Mouse (Mus musculus) limb, embryonic 10.5 days (tissue): ENCODE data around the gene Sult2b1. TPM values are rescaled to one million over a fixed set of nuclear protein-coding genes. Genes with fewer than 3 reads are reported as not detected.

Experiments used
- DNase-seq: peaks from one replicate; pipeline ENCODE4 v3.0.0-alpha.2; 2017; ENCODE audit warnings: low spot score
- H3K27ac ChIP-seq: fragments of 300-500 bp; sonication (generic); 2 replicates; pipeline ENCODE4 v1.5.1; 2016; ENCODE audit warnings: mild to moderate bottlenecking
- H3K27me3 ChIP-seq: fragments of 300-500 bp; sonication (generic); 2 replicates; pipeline ENCODE4 v1.6.1; 2016; ENCODE audit warnings: low read depth, mild to moderate bottlenecking; ENCODE audit not compliant: poor library complexity, severe bottlenecking
- H3K36me3 ChIP-seq: fragments of 300-500 bp; sonication (generic); 2 replicates; pipeline ENCODE4 v1.6.1; 2016; ENCODE audit warnings: mild to moderate bottlenecking, moderate library complexity
- H3K4me1 ChIP-seq: fragments of 300-500 bp; sonication (generic); 2 replicates; pipeline ENCODE4 v1.6.1; 2016
- H3K4me3 ChIP-seq: fragments of 300-500 bp; sonication (generic); 2 replicates; pipeline ENCODE4 v1.5.1; 2016; ENCODE audit warnings: mild to moderate bottlenecking, moderate library complexity
- H3K9me3 ChIP-seq: fragments of 300-500 bp; sonication (generic); replicated peaks from 2 replicates; pipeline ENCODE4 v1.6.1; 2016; ENCODE audit warnings: mild to moderate bottlenecking
- WGBS: fragments of 180-500 bp; shearing (Covaris S2); methylation state at CpG from one replicate; pipeline ENCODE4 v1.1.7; 2016; 5-methylcytosine and 5-hydroxymethylcytosine counted together
- polyA plus RNA-seq: library from polyadenylated mRNA; unstranded; fragments of >200 nt; fragmentation: Nextera tagmentation; extraction: Ambion mirVana; gene quantifications from 2 replicates; pipeline ENCODE4 v1.2.1, GENCODE M21; 2016

Gene Sult2b1
- polyA plus RNA-seq, 1 experiment from 2014 or later, result 2.1 TPM

GRCm38 (mm10) chr7:45717918-45718297 is 66.6 kb downstream of the Sult2b1 start, which contains the start of gene Sphk2:
Gene Sphk2, minus strand, starts transcription at chr7:45718002.
- peaks cover 65% of the 10 kb centered on the region for H3K4me1 ChIP-seq
- under 1% methylated on average over 41 of the region's 41 CpGs for WGBS

GRCm38 (mm10) chr7:45716952-45717917 is 67.2 kb downstream of the Sult2b1 start:
- peaks cover 51% of the 10 kb centered on the region for H3K36me3 ChIP-seq
- WGBS, result 12% methylated on average over 31 of the region's 31 CpGs
- no peaks in the 10 kb centered on the region for H3K27me3 ChIP-seq
- H3K27ac ChIP-seq, result peak overlapping the region; percentile 94
- DNase-seq, result no peak
- H3K4me3 ChIP-seq, result peak overlapping the region; percentile 74
- H3K4me1 ChIP-seq, result peaks cover 63% of the 10 kb centered on the region
- H3K9me3 ChIP-seq, result no peaks in the 10 kb centered on the region

More at GRCm38 (mm10) chr7:45717918-45718297, 66.6 kb downstream of the Sult2b1 start, which contains the start of gene Sphk2:
- peak within 1 kb of the TSS; percentile 74 for H3K4me3 ChIP-seq
- peak within 1 kb of the TSS; percentile 94 for H3K27ac ChIP-seq
- H3K36me3 ChIP-seq, result peaks cover 51% of the 10 kb centered on the region
- no peaks in the 10 kb centered on the region for H3K27me3 ChIP-seq
- H3K9me3 ChIP-seq, result no peaks in the 10 kb centered on the region
- peak; percentile 100 for DNase-seq

- Histone ChIP-seq H3K9me3 (no peaks in the 10 kb centered on the region), H3K27me3 (no peaks in the 10 kb centered on the region), H3K4me1 (peaks cover 57% of the 10 kb centered on the region), H3K36me3 (peaks cover 51% of the 10 kb centered on the region), H3K27ac (peak overlapping the region; percentile 94; the same call in 1 of the 2 replicates), H3K4me3 (peak overlapping the region; percentile 74)
- DNase-seq, result no peak
- WGBS, result 96% methylated on average over 3 of the region's 3 CpGs
Measured at GRCm38 (mm10) chr7:45716460-45716857, 68.0 kb downstream of the Sult2b1 start.

- H3K27me3 ChIP-seq, result no peaks in the 10 kb centered on the region
- H3K4me3 ChIP-seq, result peak overlapping the region; percentile 74
- no peaks in the 10 kb centered on the region for H3K9me3 ChIP-seq
- H3K27ac ChIP-seq, result peak overlapping the region; percentile 77
- H3K36me3 ChIP-seq, result peaks cover 51% of the 10 kb centered on the region
- DNase-seq, result no peak
- peaks cover 55% of the 10 kb centered on the region for H3K4me1 ChIP-seq
- 85% methylated on average over 19 of the region's 19 CpGs for WGBS
Measured at GRCm38 (mm10) chr7:45715741-45716459, 68.6 kb downstream of the Sult2b1 start.

GRCm38 (mm10) chr7:45715090-45715708 is 69.3 kb downstream of the Sult2b1 start, which contains the start of gene Rpl18:
Gene Rpl18, plus strand, starts transcription at chr7:45715457.
- peaks cover 49% of the 10 kb centered on the region for H3K4me1 ChIP-seq
- H3K4me3 ChIP-seq, result peak within 1 kb of the TSS; percentile 74
- 8% methylated on average over 34 of the region's 34 CpGs for WGBS
- peaks cover 51% of the 10 kb centered on the region for H3K36me3 ChIP-seq
- DNase-seq, result peak; percentile 95
- H3K9me3 ChIP-seq, result no peaks in the 10 kb centered on the region
- H3K27me3 ChIP-seq, result no peaks in the 10 kb centered on the region
- H3K27ac ChIP-seq, result peak within 1 kb of the TSS; percentile 77

GRCm38 (mm10) chr7:45714630-45715089 is 69.8 kb downstream of the Sult2b1 start:
- Histone ChIP-seq H3K4me3 (peak overlapping the region; percentile 74), H3K36me3 (peaks cover 51% of the 10 kb centered on the region), H3K27me3 (no peaks in the 10 kb centered on the region), H3K27ac (peak overlapping the region; percentile 77), H3K4me1 (peaks cover 46% of the 10 kb centered on the region), H3K9me3 (no peaks in the 10 kb centered on the region)
- DNase-seq, result no peak
- WGBS, result 9% methylated on average over 14 of the region's 14 CpGs

GRCm38 (mm10) chr7:45713881-45714520 is 70.5 kb downstream of the Sult2b1 start:
- Histone ChIP-seq H3K4me1 (peaks cover 46% of the 10 kb centered on the region), H3K27ac (peak overlapping the region; percentile 77; the same call in 1 of the 2 replicates), H3K27me3 (no peaks in the 10 kb centered on the region), H3K9me3 (no peaks in the 10 kb centered on the region), H3K4me3 (peak overlapping the region; percentile 74), H3K36me3 (peaks cover 47% of the 10 kb centered on the region)
- WGBS, result 91% methylated on average over 6 of the region's 6 CpGs
- DNase-seq, result no peak

GRCm38 (mm10) chr7:45713396-45713795 is 71.1 kb downstream of the Sult2b1 start:
- 93% methylated on average over 16 of the region's 16 CpGs for WGBS
- H3K36me3 ChIP-seq, result peaks cover 43% of the 10 kb centered on the region

GRCm38 (mm10) chr7:45712022-45712757 is 72.3 kb downstream of the Sult2b1 start:
- WGBS, result 88% methylated on average over 21 of the region's 21 CpGs
- Histone ChIP-seq H3K36me3 (peaks cover 43% of the 10 kb centered on the region), H3K27me3 (no peaks in the 10 kb centered on the region), H3K4me1 (peaks cover 60% of the 10 kb centered on the region), H3K27ac (no peak overlapping the region), H3K9me3 (no peaks in the 10 kb centered on the region), H3K4me3 (no peak overlapping the region)
- DNase-seq, result no peak

More at GRCm38 (mm10) chr7:45713396-45713795, 71.1 kb downstream of the Sult2b1 start:
- H3K4me1 ChIP-seq, result peaks cover 49% of the 10 kb centered on the region
- no peak overlapping the region for H3K4me3 ChIP-seq
- H3K9me3 ChIP-seq, result no peaks in the 10 kb centered on the region
- no peak for DNase-seq
- no peaks in the 10 kb centered on the region for H3K27me3 ChIP-seq
- H3K27ac ChIP-seq, result no peak overlapping the region

- peaks cover 43% of the 10 kb centered on the region for H3K36me3 ChIP-seq
- H3K27me3 ChIP-seq, result no peaks in the 10 kb centered on the region
- DNase-seq, result no peak
- H3K4me3 ChIP-seq, result 0 out of 2 replicates have a peak overlapping the region, but pooled peaks have one; percentile 6
- H3K27ac ChIP-seq, result no peak overlapping the region
- 95% methylated on average over 24 of the region's 24 CpGs for WGBS
- H3K4me1 ChIP-seq, result peaks cover 60% of the 10 kb centered on the region
- no peaks in the 10 kb centered on the region for H3K9me3 ChIP-seq
Measured at GRCm38 (mm10) chr7:45711316-45712021, 73.0 kb downstream of the Sult2b1 start.
